Mouse (Mus musculus) forebrain, embryonic 15.5 days (tissue): ENCODE measurements around the gene Man2a1. TPM values are rescaled to one million over a fixed set of nuclear protein-coding genes. Genes with fewer than 3 reads are reported as not detected.
"Not testable (repeated sequence)": the region's sequence is repeated elsewhere in the genome, so short reads cannot be mapped to it uniquely, and the experiment has no call there.

ENCODE experiments used
- ATAC-seq: fragments of 200-750 bp; cut with Nextera tagmentation; replicated peaks from 2 replicates; pipeline ENCODE4 v1.8.0; 2017; ENCODE audit warnings: mild to moderate bottlenecking, moderate TSS enrichment, moderate library complexity
- H3K27ac ChIP-seq: fragments of 300-500 bp; sonication (generic); replicated peaks from 2 replicates; pipeline ENCODE4 v1.5.1; 2015; ENCODE audit warnings: mild to moderate bottlenecking, inconsistent platforms
- H3K27me3 ChIP-seq: fragments of 300-500 bp; sonication (generic); 2 replicates; pipeline ENCODE4 v1.6.1; 2015; ENCODE audit warnings: inconsistent platforms
- H3K36me3 ChIP-seq: fragments of 300-500 bp; sonication (generic); 2 replicates; pipeline ENCODE4 v1.6.1; 2015; ENCODE audit warnings: mild to moderate bottlenecking, inconsistent platforms
- H3K4me1 ChIP-seq: fragments of 300-500 bp; sonication (generic); 2 replicates; pipeline ENCODE4 v1.6.1; 2015; ENCODE audit warnings: inconsistent platforms
- H3K4me2 ChIP-seq: fragments of 300-500 bp; sonication (generic); replicated peaks from 2 replicates; pipeline ENCODE4 v1.6.1; 2015; ENCODE audit warnings: mild to moderate bottlenecking, inconsistent platforms
- H3K4me3 ChIP-seq: fragments of 300-500 bp; sonication (generic); 2 replicates; pipeline ENCODE4 v1.5.1; 2015; ENCODE audit warnings: mild to moderate bottlenecking, inconsistent platforms
- H3K9ac ChIP-seq: fragments of 300-500 bp; sonication (generic); replicated peaks from 2 replicates; pipeline ENCODE4 v1.6.1; 2015; ENCODE audit warnings: mild to moderate bottlenecking, inconsistent platforms
- H3K9me3 ChIP-seq: fragments of 300-500 bp; sonication (generic); 2 replicates; pipeline ENCODE4 v1.6.1; 2016; ENCODE audit warnings: inconsistent platforms
- WGBS: fragments of 180-500 bp; shearing (Covaris S2); methylation state at CpG from one replicate; pipeline ENCODE4 v1.1.7; 2015; ENCODE audit warnings: mixed read lengths; 5-methylcytosine and 5-hydroxymethylcytosine counted together
- polyA plus RNA-seq: library from polyadenylated mRNA; unstranded; fragments of >200 nt; fragmentation: Nextera tagmentation; extraction: Ambion mirVana; gene quantifications from 2 replicates; pipeline ENCODE4 v1.2.1, GENCODE M21; 2015

Man2a1 gene
- polyA plus RNA-seq, 1 experiment from 2014 or later: 3.4 TPM

GRCm38 (mm10) chr17:64752126-64753019, 151.8 kb downstream of the Man2a1 start:
- no peak for ATAC-seq

GRCm38 (mm10) chr17:64753507-64753906, 153.0 kb downstream of the Man2a1 start:
- Histone ChIP-seq H3K4me1 (0 out of 2 replicates have a peak, but pooled peaks cover 3% of the 10 kb centered on the region), H3K9me3 (no peaks in the 10 kb centered on the region), H3K4me3 (no peak overlapping the region), H3K36me3 (no peaks in the 10 kb centered on the region), H3K27ac (no peak overlapping the region), H3K27me3 (no peaks in the 10 kb centered on the region), H3K4me2 (no peak overlapping the region), H3K9ac (no peak overlapping the region)
- no peak for ATAC-seq
- WGBS: 75% methylated on average over 6 of the region's 6 CpGs

More at GRCm38 (mm10) chr17:64752126-64753019, 151.8 kb downstream of the Man2a1 start:
- Histone ChIP-seq H3K27me3 (no peaks in the 10 kb centered on the region), H3K27ac (no peak overlapping the region), H3K4me3 (no peak overlapping the region), H3K9me3 (no peaks in the 10 kb centered on the region), H3K9ac (no peak overlapping the region), H3K4me2 (no peak overlapping the region), H3K4me1 (0 out of 2 replicates have a peak, but pooled peaks cover 3% of the 10 kb centered on the region), H3K36me3 (no peaks in the 10 kb centered on the region)
- 92% methylated on average over 13 of the region's 13 CpGs for WGBS

GRCm38 (mm10) chr17:64754142-64754863, 153.8 kb downstream of the Man2a1 start:
- no peak overlapping the region for H3K27ac ChIP-seq
- no peak for ATAC-seq
- H3K36me3 ChIP-seq: no peaks in the 10 kb centered on the region
- H3K4me1 ChIP-seq: 0 out of 2 replicates have a peak, but pooled peaks cover 3% of the 10 kb centered on the region
- H3K9ac ChIP-seq: no peak overlapping the region
- WGBS: 79% methylated on average over 9 of the region's 9 CpGs
- H3K4me2 ChIP-seq: no peak overlapping the region
- no peak overlapping the region for H3K4me3 ChIP-seq
- H3K27me3 ChIP-seq: no peaks in the 10 kb centered on the region
- no peaks in the 10 kb centered on the region for H3K9me3 ChIP-seq

GRCm38 (mm10) chr17:64755191-64755590, 154.7 kb downstream of the Man2a1 start:
- no peaks in the 10 kb centered on the region for H3K36me3 ChIP-seq
- 0 out of 2 replicates have a peak, but pooled peaks cover 3% of the 10 kb centered on the region for H3K4me1 ChIP-seq
- H3K27me3 ChIP-seq: no peaks in the 10 kb centered on the region
- H3K4me2 ChIP-seq: no peak overlapping the region
- H3K4me3 ChIP-seq: no peak overlapping the region
- H3K27ac ChIP-seq: no peak overlapping the region
- no peaks in the 10 kb centered on the region for H3K9me3 ChIP-seq
- H3K9ac ChIP-seq: no peak overlapping the region
- 76% methylated on average over 5 of the region's 5 CpGs for WGBS
- no peak for ATAC-seq

GRCm38 (mm10) chr17:64762651-64763050, 162.1 kb downstream of the Man2a1 start:
- not testable (repeated sequence) for H3K9me3 ChIP-seq, H3K4me1 ChIP-seq, ATAC-seq, H3K27me3 ChIP-seq, H3K9ac ChIP-seq, H3K27ac ChIP-seq, H3K4me3 ChIP-seq, H3K36me3 ChIP-seq, H3K4me2 ChIP-seq
- 97% methylated on average over 4 of the region's 4 CpGs for WGBS

- Histone ChIP-seq H3K4me1 (no peaks in the 10 kb centered on the region), H3K4me2 (no peak overlapping the region), H3K27me3 (no peaks in the 10 kb centered on the region), H3K9me3 (no peaks in the 10 kb centered on the region), H3K4me3 (no peak overlapping the region), H3K27ac (no peak overlapping the region), H3K36me3 (no peaks in the 10 kb centered on the region), H3K9ac (no peak overlapping the region)
- 91% methylated on average over 4 of the region's 4 CpGs for WGBS
- ATAC-seq: no peak
Observed at GRCm38 (mm10) chr17:64763491-64763890, 163.0 kb downstream of the Man2a1 start.

GRCm38 (mm10) chr17:64764175-64765122, 163.9 kb downstream of the Man2a1 start:
- Histone ChIP-seq H3K27ac (no peak overlapping the region), H3K9me3 (no peaks in the 10 kb centered on the region), H3K27me3 (no peaks in the 10 kb centered on the region), H3K4me3 (no peak overlapping the region), H3K4me1 (no peaks in the 10 kb centered on the region), H3K4me2 (no peak overlapping the region), H3K9ac (no peak overlapping the region), H3K36me3 (no peaks in the 10 kb centered on the region)
- no peak for ATAC-seq
- WGBS: 94% methylated on average over 11 of the region's 11 CpGs

GRCm38 (mm10) chr17:64765286-64765685, 164.8 kb downstream of the Man2a1 start:
- no peaks in the 10 kb centered on the region for H3K36me3 ChIP-seq
- no peaks in the 10 kb centered on the region; the same call in 1 of the 2 replicates for H3K4me1 ChIP-seq
- no peaks in the 10 kb centered on the region for H3K9me3 ChIP-seq
- H3K27ac ChIP-seq: no peak overlapping the region
- H3K27me3 ChIP-seq: no peaks in the 10 kb centered on the region
- no peak overlapping the region for H3K4me2 ChIP-seq
- WGBS: 56% methylated on average over 9 of the region's 9 CpGs
- H3K9ac ChIP-seq: no peak overlapping the region
- no peak overlapping the region for H3K4me3 ChIP-seq
- no peak for ATAC-seq

- no peak for ATAC-seq
- H3K27ac ChIP-seq: no peak overlapping the region
- no peaks in the 10 kb centered on the region for H3K27me3 ChIP-seq
- no peaks in the 10 kb centered on the region for H3K36me3 ChIP-seq
- H3K4me1 ChIP-seq: no peaks in the 10 kb centered on the region; the same call in 1 of the 2 replicates
- no peak overlapping the region for H3K4me3 ChIP-seq
- 74% methylated on average over 6 of the region's 6 CpGs for WGBS
- H3K4me2 ChIP-seq: no peak overlapping the region
- H3K9ac ChIP-seq: no peak overlapping the region
- no peaks in the 10 kb centered on the region for H3K9me3 ChIP-seq
Observed at GRCm38 (mm10) chr17:64766507-64766906, 166.0 kb downstream of the Man2a1 start.

- H3K4me3 ChIP-seq: no peak overlapping the region
- H3K36me3 ChIP-seq: no peaks in the 10 kb centered on the region
- no peaks in the 10 kb centered on the region for H3K9me3 ChIP-seq
- no peak overlapping the region for H3K9ac ChIP-seq
- H3K27ac ChIP-seq: no peak overlapping the region
- no peaks in the 10 kb centered on the region; the same call in 1 of the 2 replicates for H3K4me1 ChIP-seq
- no peaks in the 10 kb centered on the region for H3K27me3 ChIP-seq
- ATAC-seq: peak; percentile 78; the same call in 1 of the 2 replicates
- 81% methylated on average over 1 of the region's 1 CpGs for WGBS
- H3K4me2 ChIP-seq: no peak overlapping the region
Observed at GRCm38 (mm10) chr17:64770277-64770676, 169.7 kb downstream of the Man2a1 start.

GRCm38 (mm10) chr17:64772611-64773010, 172.1 kb downstream of the Man2a1 start:
- no peaks in the 10 kb centered on the region; the same call in 1 of the 2 replicates for H3K4me1 ChIP-seq

More at GRCm38 (mm10) chr17:64772611-64773010, 172.1 kb downstream of the Man2a1 start:
- Histone ChIP-seq H3K36me3 (no peaks in the 10 kb centered on the region), H3K9me3 (no peaks in the 10 kb centered on the region), H3K27ac (no peak overlapping the region), H3K4me3 (no peak overlapping the region), H3K4me2 (no peak overlapping the region), H3K27me3 (no peaks in the 10 kb centered on the region), H3K9ac (no peak overlapping the region)
- ATAC-seq: no peak
